ENCODE assay signal across 8 mouse cellular contexts in genomic region chr2:128863777-128864331, GRCm38 (mm10). TPM values are rescaled to one million over a fixed set of nuclear protein-coding genes. Genes with fewer than 3 reads are reported as not detected.
A peak's percentile ranks its signal among the peaks of the same experiment; 100 is the strongest.
DNase-seq lines count a peak whose midpoint lies in the region; ATAC-seq lines count a peak whose summit lies in the region.

No protein-coding gene starts in this region.

- ATAC-seq in hindbrain, embryonic 14.5 days (ENCODE audit: low FRiP score): peak; percentile 64; the same call in 1 of the 2 replicates
- ATAC-seq in midbrain, embryonic 12.5 days (ENCODE audit: low FRiP score, low read depth): peak; percentile 80
- ATAC-seq in stomach, embryonic 16.5 days (ENCODE audit: insufficient read depth, low FRiP score): peak; percentile 83

- DNase-seq in adrenal gland, postnatal 14 days: peak; percentile 81
- peak; percentile 50 to 54 for DNase-seq in cerebellum, postnatal 36 days
- peak; percentile 27 to 36 for DNase-seq in gastrocnemius, adult 8-10 months (ENCODE audit: low spot score in 2 of 2)
- no peak for DNase-seq in hindbrain, embryonic 14.5 days (ENCODE audit: low spot score)
- DNase-seq in limb, embryonic 10.5 days (ENCODE audit: low spot score): peak; percentile 80
- no peak for DNase-seq in thymus, postnatal 25 days

- peak overlapping the region; percentile 45 for H3K4me3 ChIP-seq in hindbrain, embryonic 14.5 days (replicated peaks; ENCODE audit: low read length)
- peak overlapping the region; percentile 68 for H3K4me3 ChIP-seq in limb, embryonic 10.5 days
- H3K4me3 ChIP-seq in midbrain, embryonic 12.5 days: peak overlapping the region; percentile 42
- peak overlapping the region; percentile 54 for H3K4me3 ChIP-seq in stomach, embryonic 16.5 days (replicated peaks; ENCODE audit: low read length)

- peak overlapping the region; percentile 55 for H3K9ac ChIP-seq in hindbrain, embryonic 14.5 days
- peak overlapping the region; percentile 35 for H3K9ac ChIP-seq in midbrain, embryonic 12.5 days (replicated peaks)
- H3K9ac ChIP-seq in stomach, embryonic 16.5 days (ENCODE audit: low read length): peak overlapping the region; percentile 65

- H3K4me2 ChIP-seq in hindbrain, embryonic 14.5 days (replicated peaks): peak overlapping the region; percentile 97
- H3K4me2 ChIP-seq in midbrain, embryonic 12.5 days (replicated peaks): peak overlapping the region; percentile 75
- peak overlapping the region; percentile 77 for H3K4me2 ChIP-seq in stomach, embryonic 16.5 days (ENCODE audit: low read depth, low read length)

- WGBS in hindbrain, embryonic 14.5 days: under 1% methylated on average over 38 of the region's 38 CpGs
- WGBS in limb, embryonic 10.5 days: under 1% methylated on average over 38 of the region's 38 CpGs
- WGBS in midbrain, embryonic 12.5 days: 2% methylated on average over 33 of the region's 38 CpGs
- 2% methylated on average over 38 of the region's 38 CpGs for WGBS in stomach, embryonic 16.5 days

- H3K27ac ChIP-seq in hindbrain, embryonic 14.5 days: no peak overlapping the region
- peak overlapping the region; percentile 82 for H3K27ac ChIP-seq in limb, embryonic 10.5 days
- H3K27ac ChIP-seq in midbrain, embryonic 12.5 days (replicated peaks): no peak overlapping the region
- no peak overlapping the region for H3K27ac ChIP-seq in stomach, embryonic 16.5 days (ENCODE audit: low read length)

- no peaks in the 10 kb centered on the region for H3K9me3 ChIP-seq in hindbrain, embryonic 14.5 days (ENCODE audit: control insufficient read depth, low read length)
- H3K9me3 ChIP-seq in limb, embryonic 10.5 days (replicated peaks): no peaks in the 10 kb centered on the region
- H3K9me3 ChIP-seq in midbrain, embryonic 12.5 days: no peaks in the 10 kb centered on the region
- no peaks in the 10 kb centered on the region for H3K9me3 ChIP-seq in stomach, embryonic 16.5 days (replicated peaks; ENCODE audit: control insufficient read depth, low read length)

- no peaks in the 10 kb centered on the region for H3K36me3 ChIP-seq in hindbrain, embryonic 14.5 days (replicated peaks; ENCODE audit: control insufficient read depth, insufficient read depth)
- no peaks in the 10 kb centered on the region for H3K36me3 ChIP-seq in limb, embryonic 10.5 days
- no peaks in the 10 kb centered on the region for H3K36me3 ChIP-seq in midbrain, embryonic 12.5 days
- H3K36me3 ChIP-seq in stomach, embryonic 16.5 days (ENCODE audit: control insufficient read depth, insufficient read depth, low read length): no peaks in the 10 kb centered on the region

- peaks cover 13% of the 10 kb centered on the region; the same call in 1 of the 2 replicates for H3K27me3 ChIP-seq in hindbrain, embryonic 14.5 days (ENCODE audit: control insufficient read depth, insufficient read depth, low read length)
- H3K27me3 ChIP-seq in limb, embryonic 10.5 days (ENCODE audit: low read depth, poor library complexity, severe bottlenecking): peaks cover 44% of the 10 kb centered on the region
- H3K27me3 ChIP-seq in midbrain, embryonic 12.5 days: peaks cover 30% of the 10 kb centered on the region
- H3K27me3 ChIP-seq in stomach, embryonic 16.5 days (ENCODE audit: control insufficient read depth, insufficient read depth, low read length): peaks cover 12% of the 10 kb centered on the region; the same call in 1 of the 2 replicates

- H3K4me1 ChIP-seq in hindbrain, embryonic 14.5 days (replicated peaks; ENCODE audit: control insufficient read depth, insufficient read depth, low read length): peaks cover 10% of the 10 kb centered on the region; the same call in 1 of the 2 replicates
- peaks cover 17% of the 10 kb centered on the region for H3K4me1 ChIP-seq in limb, embryonic 10.5 days
- H3K4me1 ChIP-seq in midbrain, embryonic 12.5 days: 0 out of 2 replicates have a peak, but pooled peaks cover 4% of the 10 kb centered on the region
- no peaks in the 10 kb centered on the region; the same call in 1 of the 2 replicates for H3K4me1 ChIP-seq in stomach, embryonic 16.5 days (ENCODE audit: control insufficient read depth, insufficient read depth, low read length)

RNA-seq across cellular contexts. Expression of gene Fbln7, which starts 1.1 kb away (rescaled TPM):
- 2.9 and 3.8 TPM in 2 replicates for total RNA-seq in adrenal gland, postnatal 14 days (2021)
- total RNA-seq in gastrocnemius, adult 8-10 months (2022): 1 to 10 TPM; 1.4 to 2.7 (median 1.8) TPM
- 2.6 and 2.8 TPM in 2 replicates for polyA plus RNA-seq in hindbrain, embryonic 14.5 days (2014; fragmentation: Nextera tagmentation; extraction: Ambion mirVana)
- 1.0 and 1.2 TPM in 2 replicates for polyA plus RNA-seq in limb, embryonic 10.5 days (2016; fragmentation: Nextera tagmentation; extraction: Ambion mirVana)
- polyA plus RNA-seq in midbrain, embryonic 12.5 days (2016; fragmentation: Nextera tagmentation; extraction: Ambion mirVana): 1.9 and 2.2 TPM in 2 replicates
- polyA plus RNA-seq in stomach, embryonic 16.5 days (2015; fragmentation: Nextera tagmentation; extraction: Ambion mirVana): 4.5 and 5.2 TPM in 2 replicates

RNA-seq across cellular contexts. Expression of gene Tmem87b, which starts 45.9 kb away (rescaled TPM):
- total RNA-seq in adrenal gland, postnatal 14 days (2021): 35.0 and 40.6 TPM in 2 replicates
- 10 to 100 TPM; 11.1 to 16.4 (median 14.1) TPM for total RNA-seq in gastrocnemius, adult 8-10 months (2022)
- polyA plus RNA-seq in hindbrain, embryonic 14.5 days (2014; fragmentation: Nextera tagmentation; extraction: Ambion mirVana): 35.6 and 35.9 TPM in 2 replicates
- 24.6 and 28.3 TPM in 2 replicates for polyA plus RNA-seq in limb, embryonic 10.5 days (2016; fragmentation: Nextera tagmentation; extraction: Ambion mirVana)
- 33.2 and 34.3 TPM in 2 replicates for polyA plus RNA-seq in midbrain, embryonic 12.5 days (2016; fragmentation: Nextera tagmentation; extraction: Ambion mirVana)
- 34.3 and 36.6 TPM in 2 replicates for polyA plus RNA-seq in stomach, embryonic 16.5 days (2015; fragmentation: Nextera tagmentation; extraction: Ambion mirVana)

Comparison
In these comparisons a context has a peak if more than half of its experiments do, and no peak if none do; other contexts are left out.
1. DNase-seq: peak in adrenal gland, postnatal 14 days (single experiment), cerebellum, postnatal 36 days (2 of 2), gastrocnemius, adult 8-10 months (2 of 2) and limb, embryonic 10.5 days (single experiment); none in hindbrain, embryonic 14.5 days (single experiment) and thymus, postnatal 25 days (single experiment).
2. Peak in every context shown above with its lines, with median percentiles within 50 percentile points of each other: ATAC-seq, H3K4me2 ChIP-seq, H3K4me3 ChIP-seq and H3K9ac ChIP-seq.